Mouse (Mus musculus): Measurements from ENCODE around the gene Grap2. TPM values are rescaled to one million over a fixed set of nuclear protein-coding genes. Genes with fewer than 3 reads are reported as not detected.
"Not testable (repeated sequence)": the region's sequence is repeated elsewhere in the genome, so short reads cannot be mapped to it uniquely, and the experiment has no call there.

The Grap2 gene
- total RNA-seq, 2 experiments from 2014 or later: 1.0 to 3.4 TPM

- no peak for DNase-seq
These were observed 5.7 kb upstream of the Grap2 start for GRCm38 (mm10) chr15:80566696-80567095.

GRCm38 (mm10) chr15:80567139-80567538 lies 5.3 kb upstream of the Grap2 start:
- no peak for DNase-seq

DNA sequence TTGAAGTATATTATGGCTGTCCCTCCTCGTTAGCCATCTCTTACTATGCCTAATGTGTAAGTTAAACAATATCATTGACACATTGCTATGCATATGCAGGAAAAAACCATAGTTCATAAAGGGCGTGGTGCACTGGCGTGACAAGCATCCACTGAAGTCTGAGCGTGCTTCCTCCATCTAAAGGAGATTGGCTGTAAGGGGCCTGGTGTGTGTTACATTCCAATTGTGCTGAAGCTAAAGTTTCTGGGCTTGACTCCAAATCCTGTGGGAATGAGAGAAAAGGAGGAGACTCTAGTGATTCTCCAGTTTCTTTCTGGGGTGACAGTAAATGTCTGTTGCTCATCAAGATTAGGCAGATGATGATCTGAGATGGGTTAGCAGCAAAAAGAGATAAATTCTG lies 4.7 kb upstream of the Grap2 start:
- no peak for DNase-seq

GRCm38 (mm10) chr15:80569205-80569604 lies 3.2 kb upstream of the Grap2 start:
- DNase-seq: no peak

DNA sequence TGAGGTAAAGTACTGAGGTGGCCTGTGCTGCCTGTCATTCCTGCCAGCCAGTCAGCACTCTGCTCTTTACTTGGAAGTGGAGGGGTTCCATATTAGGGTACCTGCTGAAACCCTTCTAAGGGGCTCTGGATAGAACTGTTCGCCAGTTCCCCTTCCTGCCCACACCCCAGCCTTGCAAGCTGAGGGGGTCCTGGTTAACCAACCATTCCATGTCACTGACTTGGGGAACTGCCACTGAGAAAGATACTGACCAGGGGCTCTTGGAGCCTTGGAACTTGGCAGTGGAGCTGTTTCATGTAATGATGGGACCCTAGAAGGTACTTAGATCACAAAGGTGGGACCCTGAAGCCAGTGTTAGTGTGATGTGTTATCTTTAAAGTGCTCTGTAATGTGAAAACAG lies 2.2 kb upstream of the Grap2 start:
- no peak for DNase-seq

DNA sequence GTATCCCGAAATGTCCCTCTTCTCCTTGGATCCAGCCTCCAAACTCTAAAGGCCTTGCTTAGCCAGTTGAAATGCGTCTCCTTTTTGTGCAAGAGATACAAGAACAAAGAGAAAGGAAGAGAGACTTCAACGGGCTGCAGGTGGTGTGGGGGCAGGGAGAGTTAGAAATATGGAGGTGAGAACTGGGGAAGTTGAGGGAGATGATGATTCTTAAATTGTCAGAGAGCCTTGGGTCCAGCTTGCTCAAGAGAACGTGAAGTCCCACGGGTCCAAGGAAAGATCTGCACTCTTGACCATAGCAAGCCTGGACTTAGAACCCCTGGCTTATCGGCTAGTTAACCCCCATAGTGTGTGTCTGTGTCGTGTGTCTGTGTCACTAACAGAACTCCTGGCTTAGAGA lies 783 bp upstream of the Grap2 start:
- no peak for DNase-seq

DNA sequence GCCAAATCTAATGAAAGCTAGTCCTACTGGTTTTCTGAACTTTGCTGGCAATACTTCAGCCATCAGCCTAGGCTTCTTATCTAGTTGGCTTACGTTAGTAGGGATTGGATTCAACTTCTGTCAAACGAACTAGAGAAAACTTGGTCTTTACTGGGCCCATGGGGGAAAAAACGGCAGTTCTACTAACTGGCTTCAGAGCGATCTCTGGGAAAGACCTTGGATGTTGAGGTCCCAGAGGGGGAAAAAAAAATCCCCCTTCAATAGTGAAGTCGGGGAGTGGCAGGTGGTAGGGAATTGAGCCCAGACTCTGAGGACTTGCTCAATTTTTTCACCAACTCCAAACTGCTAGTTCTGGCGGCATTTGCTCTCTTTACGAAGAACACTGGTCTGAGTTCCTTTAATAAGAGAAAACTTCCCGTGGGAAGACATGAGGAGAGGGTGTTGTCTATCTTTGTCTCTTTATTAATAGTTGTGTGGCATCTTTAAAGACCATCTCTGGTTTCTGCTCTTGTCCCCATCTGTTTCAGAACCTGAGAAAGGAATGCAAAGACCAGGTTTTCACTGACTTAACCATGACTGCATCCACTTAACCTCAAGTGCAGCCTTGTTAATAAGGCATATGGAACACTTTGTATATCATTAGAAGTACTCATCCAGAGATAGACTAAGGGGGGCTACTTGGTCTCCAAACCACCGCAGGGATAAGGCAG lies 572 bp downstream of the Grap2 start:
- DNase-seq: peak; percentile 32 to 41

GRCm38 (mm10) chr15:80574211-80575040 lies 2.0 kb downstream of the Grap2 start:
- DNase-seq: no peak

DNA sequence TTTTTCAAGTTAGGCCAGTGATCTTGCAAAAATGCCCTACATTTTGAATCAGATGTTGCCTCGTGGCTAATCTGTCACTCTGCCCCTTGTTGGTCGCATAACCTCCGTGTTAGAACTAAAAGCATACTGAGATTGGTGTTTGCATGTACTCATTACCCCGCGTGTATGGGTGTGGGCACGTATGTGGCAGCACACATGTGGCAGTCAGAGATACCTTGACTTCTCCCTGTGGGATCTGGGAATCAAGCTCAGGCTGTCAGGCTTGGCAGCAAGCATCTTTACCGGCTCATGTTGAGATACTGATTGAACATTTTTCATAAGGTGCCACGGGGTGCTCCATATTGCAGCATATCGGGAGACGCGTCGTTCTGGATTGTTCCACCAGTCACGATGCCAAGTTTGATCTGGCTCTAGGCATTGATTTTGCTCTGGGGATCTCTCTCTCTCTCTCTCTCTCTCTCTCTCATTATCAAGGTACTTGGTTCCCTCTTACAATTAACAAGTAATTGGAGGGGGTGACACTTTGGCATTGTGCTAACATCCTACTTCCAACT lies 3.5 kb downstream of the Grap2 start:
- no peak for DNase-seq

- DNase-seq: no peak
These were observed 4.1 kb downstream of the Grap2 start for GRCm38 (mm10) chr15:80576415-80576994.

DNA sequence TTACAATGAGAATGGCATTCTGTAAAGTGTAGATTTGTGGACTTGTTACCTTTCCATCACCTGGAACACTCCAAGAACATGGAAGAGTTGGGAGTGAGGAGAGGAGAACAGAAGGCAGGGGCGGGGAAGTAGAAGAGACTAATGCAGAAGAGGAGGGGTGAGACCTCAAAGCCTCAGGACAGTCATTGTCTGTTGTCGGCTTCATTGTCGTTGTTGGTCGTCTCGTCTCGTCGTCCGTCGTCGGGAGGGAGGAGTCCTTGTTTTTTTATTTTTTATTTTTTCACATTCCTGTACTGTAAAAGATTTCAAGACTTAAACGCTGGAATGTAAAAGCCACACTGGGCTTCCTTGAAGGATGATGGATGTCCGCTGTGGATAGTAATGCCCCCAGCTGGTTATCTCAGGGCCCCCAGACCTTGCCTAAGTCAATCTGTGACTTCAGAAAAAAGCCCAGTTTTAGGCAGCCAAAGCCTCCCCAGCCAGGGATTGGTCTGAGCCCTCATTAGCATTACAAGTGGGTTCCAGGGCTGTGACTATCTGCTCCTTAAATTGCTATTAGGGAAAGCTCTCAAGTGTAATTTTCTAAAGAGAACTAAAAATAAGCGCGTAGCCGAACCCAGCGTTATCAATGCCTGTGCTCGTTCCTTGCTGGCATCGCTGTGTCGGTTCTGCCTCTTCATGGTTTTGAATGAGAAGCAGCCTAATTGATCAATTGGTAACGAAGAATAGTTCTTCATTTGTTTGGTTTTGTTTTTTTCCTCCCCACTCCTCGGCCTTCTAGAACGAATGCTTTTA lies 5.0 kb downstream of the Grap2 start:
- no peak for DNase-seq

DNA sequence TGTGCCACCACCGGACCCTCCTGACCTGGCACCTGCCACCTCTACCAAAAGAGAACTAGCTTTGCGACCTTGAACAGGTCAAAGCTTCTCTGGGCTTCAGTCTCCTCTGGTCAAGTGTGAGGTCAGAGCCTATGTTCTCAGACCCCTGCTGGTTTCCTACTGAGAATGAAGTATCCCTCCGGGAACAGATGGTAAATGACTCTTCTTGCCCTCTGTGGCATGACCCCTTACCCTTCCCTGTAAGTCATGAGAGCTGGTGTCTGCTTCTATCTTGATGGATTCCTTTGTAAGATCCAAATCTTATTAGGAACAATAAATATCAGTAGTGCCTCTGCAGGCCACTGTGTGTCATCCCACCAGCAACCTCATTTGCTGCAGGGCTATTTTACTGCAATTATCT lies 6.7 kb downstream of the Grap2 start:
- no peak for DNase-seq

DNA sequence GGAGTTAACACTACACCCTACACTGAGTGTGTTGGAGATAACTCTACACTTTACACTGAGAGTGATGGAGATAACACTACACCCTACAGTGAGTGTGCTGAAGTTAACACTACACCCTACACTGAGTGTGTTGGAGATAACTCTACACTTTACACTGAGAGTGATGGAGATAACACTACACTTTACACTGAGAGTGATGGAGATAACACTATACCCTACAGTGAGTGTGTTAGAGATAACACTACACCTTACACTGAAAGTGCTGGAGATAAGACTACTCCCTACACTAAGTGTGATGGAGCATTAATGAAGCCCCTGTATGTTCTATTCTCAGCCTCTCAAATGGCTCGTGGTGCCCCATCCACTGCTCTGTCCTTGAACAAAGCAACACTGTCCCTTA lies 8.2 kb downstream of the Grap2 start:
- DNase-seq: not testable (repeated sequence)

DNA sequence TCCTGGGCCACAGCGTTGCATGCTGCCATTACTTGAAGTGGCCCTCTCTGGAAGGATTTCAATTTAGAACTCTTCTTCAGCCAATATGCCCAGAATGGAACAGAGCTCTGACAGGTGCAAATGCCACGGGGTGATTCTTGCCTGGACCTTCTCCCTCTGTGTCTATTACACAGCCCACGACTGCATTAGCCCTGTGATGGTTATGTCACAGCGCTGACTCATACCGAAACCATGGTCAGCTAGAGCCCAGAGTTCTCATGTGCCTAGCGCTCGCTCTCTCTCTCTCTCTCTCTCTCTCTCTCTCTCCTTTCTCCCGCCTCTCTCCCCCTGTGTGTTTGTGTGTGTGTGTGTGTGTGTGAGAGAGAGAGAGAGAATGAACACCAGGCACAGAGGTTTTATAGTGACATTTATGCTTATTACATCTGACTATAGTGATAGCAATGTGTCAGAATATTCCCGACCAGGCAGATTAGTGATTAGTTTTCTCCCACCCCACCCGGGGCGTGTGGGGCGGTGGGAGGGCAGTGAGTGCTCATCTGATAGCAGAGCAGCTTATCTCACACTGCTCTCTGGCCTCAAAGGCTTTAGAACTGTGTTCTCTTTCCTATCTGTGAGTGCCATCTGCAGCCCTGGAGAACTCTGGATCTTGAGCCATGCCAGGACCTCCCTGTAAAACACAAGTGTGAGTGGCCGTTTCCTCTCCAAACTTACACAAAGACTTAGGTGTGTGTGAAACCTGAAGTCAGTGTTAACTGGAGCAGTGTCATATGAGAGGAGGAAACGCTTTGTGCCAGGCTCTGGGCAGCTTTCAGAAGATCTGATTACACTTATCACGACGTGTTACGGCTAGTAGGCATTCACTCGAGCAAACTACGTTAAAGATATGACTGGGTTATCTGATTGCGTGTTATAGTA lies 10.4 kb downstream of the Grap2 start:
- peak; percentile 33 to 46 for DNase-seq

- DNase-seq: peak in 1 of 2 experiments; percentile 6
These were observed 13.9 kb downstream of the Grap2 start for GRCm38 (mm10) chr15:80586296-80586695.

- no peak for DNase-seq
These were observed 18.2 kb downstream of the Grap2 start for GRCm38 (mm10) chr15:80590641-80591040.

DNA sequence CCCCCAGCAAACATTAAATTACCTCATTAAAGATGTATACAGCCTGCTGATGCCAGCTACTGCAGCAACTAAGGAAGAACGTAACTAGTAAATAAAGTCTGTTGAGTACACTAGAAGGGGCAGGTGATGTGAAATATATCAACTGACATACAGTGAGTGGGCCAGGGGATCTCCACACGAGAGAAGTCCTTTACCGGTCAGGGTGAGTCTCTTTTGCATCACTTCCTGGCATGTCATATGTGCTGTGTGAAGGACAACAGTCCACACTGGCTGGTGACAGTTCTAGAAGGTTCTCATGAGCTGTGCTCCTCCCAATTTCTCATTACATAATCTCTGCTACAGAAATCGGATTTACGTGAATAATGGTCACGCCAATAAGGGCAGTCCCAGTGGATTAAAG lies 20.3 kb downstream of the Grap2 start:
- DNase-seq: no peak

DNA sequence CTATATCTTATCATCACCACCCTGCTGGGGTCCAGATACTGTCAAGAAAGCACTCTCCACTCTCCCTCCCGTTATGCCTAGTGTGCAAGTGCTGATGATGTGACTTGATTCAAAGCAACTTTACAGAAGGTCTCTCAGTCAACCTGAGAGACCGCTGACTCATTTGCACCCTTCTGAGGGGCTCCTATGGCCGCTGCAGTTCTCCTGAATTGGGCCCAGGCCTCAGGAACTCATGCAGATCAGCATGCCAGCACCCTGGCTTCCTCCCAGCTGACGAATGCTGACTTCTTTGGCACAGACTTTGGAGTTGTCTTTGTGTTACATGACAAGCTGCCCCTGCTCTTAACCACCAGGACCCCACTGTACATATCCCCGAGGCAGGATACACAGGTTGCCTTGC lies 21.5 kb downstream of the Grap2 start:
- DNase-seq: no peak

GRCm38 (mm10) chr15:80598750-80599149 lies 26.4 kb downstream of the Grap2 start:
- no peak for DNase-seq

GRCm38 (mm10) chr15:80599213-80599750 lies 26.9 kb downstream of the Grap2 start:
- peak; percentile 65 to 67 for DNase-seq

DNA sequence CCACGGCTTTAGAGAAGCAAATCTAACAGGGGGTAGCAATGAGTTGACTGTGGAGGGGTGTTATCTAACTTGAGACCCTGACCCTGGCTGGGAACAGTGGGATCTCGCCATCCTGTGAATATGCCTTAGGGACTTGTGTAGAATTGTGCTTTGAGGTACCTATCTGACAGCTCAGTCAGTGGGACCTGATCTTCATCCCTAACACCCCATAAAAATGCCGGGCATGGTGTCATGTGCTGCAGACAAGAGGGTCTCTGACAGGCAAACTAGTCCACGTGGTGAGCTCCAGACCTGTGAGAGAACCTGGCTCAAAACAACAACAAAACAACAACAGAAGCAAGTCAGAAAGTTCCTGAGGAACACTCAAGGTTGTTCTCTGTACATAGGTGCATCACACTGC lies 27.4 kb downstream of the Grap2 start:
- DNase-seq: no peak

Measured in heart, adult 18-20 months (tissue).